Mouse (Mus musculus): ENCODE results near the gene Prkcb. TPM values are rescaled to one million over a fixed set of nuclear protein-coding genes. Genes with fewer than 3 reads are reported as not detected.

Gene Prkcb
- polyA plus RNA-seq, 1 experiment: 74.2 TPM

DNA sequence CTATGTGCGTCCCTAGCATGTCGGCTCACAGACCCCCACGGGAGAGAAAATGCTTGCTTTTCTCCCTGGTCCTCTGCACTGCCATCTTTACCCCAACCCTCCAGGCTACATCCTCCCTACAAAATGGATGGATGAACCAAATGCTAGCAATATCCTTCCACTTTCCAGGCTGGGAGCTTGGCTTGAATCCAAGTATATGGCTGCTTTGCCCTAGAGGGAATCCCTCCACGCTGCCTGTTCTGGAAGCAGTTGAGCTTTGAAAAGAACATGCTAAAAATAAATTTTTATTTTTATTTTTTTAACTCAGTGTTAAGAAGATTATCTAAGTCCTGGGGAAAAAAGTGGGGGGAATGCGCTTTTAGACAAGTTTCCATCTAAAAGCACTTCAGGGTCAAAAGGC lies 339.5 kb downstream of the Prkcb start:
- DNase-seq (ENCODE audit: low read depth): peak; percentile 49
- TF ChIP-seq CTCF (IDR thresholded peaks at IDR 0.05; ENCODE audit: borderline replicate concordance, extremely low read depth, insufficient read depth, insufficient read length): no peak
- no peak for TF ChIP-seq POLR2A (IDR thresholded peaks at IDR 0.05; ENCODE audit: borderline replicate concordance, extremely low read depth, insufficient read depth, insufficient read length, poor library complexity, severe bottlenecking)

GRCm38 (mm10) chr7:122630386-122630785 lies 341.8 kb downstream of the Prkcb start:
- no peak for DNase-seq (ENCODE audit: low read depth)
- no peak for TF ChIP-seq CTCF (IDR thresholded peaks at IDR 0.05; ENCODE audit: borderline replicate concordance, extremely low read depth, insufficient read depth, insufficient read length)
- no peak for TF ChIP-seq POLR2A (IDR thresholded peaks at IDR 0.05; ENCODE audit: borderline replicate concordance, extremely low read depth, insufficient read depth, insufficient read length, poor library complexity, severe bottlenecking)

DNA sequence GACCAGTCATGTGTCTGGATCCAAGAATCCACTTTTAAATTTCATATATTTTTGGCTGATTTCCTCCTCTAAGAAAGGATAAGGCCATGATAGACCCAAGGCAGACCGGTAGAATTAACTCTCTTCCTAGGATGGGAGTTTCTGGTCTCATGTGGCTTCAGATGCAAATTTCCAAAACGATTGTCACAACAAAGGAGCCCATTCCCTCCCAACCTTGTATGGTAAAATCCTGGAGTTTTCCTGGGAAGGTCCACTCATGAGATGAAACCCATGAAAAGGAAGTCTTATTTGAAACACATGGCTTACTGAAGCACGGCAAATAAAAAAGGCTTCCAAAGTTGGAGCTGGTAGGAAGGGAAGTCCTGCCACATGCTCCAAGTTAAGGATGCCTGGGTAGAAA lies 342.6 kb downstream of the Prkcb start:
- DNase-seq (ENCODE audit: low read depth): no peak
- TF ChIP-seq POLR2A (IDR thresholded peaks at IDR 0.05; ENCODE audit: borderline replicate concordance, extremely low read depth, insufficient read depth, insufficient read length, poor library complexity, severe bottlenecking) (no peak), CTCF (IDR thresholded peaks at IDR 0.05; ENCODE audit: borderline replicate concordance, extremely low read depth, insufficient read depth, insufficient read length) (no peak)

- DNase-seq (ENCODE audit: low read depth): no peak
- TF ChIP-seq POLR2A (IDR thresholded peaks at IDR 0.05; ENCODE audit: borderline replicate concordance, extremely low read depth, insufficient read depth, insufficient read length, poor library complexity, severe bottlenecking) (no peak), CTCF (IDR thresholded peaks at IDR 0.05; ENCODE audit: borderline replicate concordance, extremely low read depth, insufficient read depth, insufficient read length) (no peak)
Measured at GRCm38 (mm10) chr7:122632946-122633345, 344.4 kb downstream of the Prkcb start.

DNA sequence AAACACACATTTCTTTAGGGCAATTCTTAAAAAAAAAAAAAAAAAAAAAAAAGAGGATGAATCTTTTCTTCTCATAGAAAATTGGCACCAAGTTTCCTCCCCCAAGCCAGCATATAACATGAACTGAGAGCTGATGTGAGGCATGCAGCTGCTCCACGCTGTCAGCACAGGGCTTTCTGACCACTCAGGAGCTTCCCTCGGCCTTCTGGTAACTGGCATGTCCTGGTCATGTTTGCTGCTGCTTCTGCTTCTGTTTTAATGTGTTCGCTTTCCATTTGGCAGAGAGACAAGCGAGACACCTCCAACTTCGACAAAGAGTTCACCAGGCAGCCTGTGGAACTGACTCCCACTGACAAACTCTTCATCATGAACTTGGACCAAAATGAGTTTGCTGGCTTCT lies 344.9 kb downstream of the Prkcb start:
- no peak for DNase-seq (ENCODE audit: low read depth)
- TF ChIP-seq POLR2A (IDR thresholded peaks at IDR 0.05; ENCODE audit: borderline replicate concordance, extremely low read depth, insufficient read depth, insufficient read length, poor library complexity, severe bottlenecking) (no peak), CTCF (IDR thresholded peaks at IDR 0.05; ENCODE audit: borderline replicate concordance, extremely low read depth, insufficient read depth, insufficient read length) (no peak)

DNA sequence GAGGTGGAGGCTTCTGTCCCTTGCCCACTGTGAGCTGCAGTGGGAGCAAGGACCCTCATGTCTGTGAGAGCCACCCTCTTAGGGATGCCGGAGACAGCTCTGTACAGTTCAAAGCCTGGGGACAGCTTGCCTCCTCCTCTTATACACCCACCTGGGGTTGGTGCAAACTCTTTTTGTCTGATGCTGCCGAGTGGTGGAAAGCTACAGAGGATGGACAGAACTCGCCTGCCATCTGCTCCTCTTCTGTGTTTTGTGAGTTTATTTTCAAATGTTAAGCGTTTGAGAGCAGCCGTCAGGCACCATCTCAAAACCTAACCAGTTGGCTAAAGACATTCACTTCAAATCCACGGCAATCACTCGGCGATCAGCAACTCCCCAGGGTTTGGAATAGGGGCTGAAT lies 355.1 kb downstream of the Prkcb start:
- TF ChIP-seq CTCF (IDR thresholded peaks at IDR 0.05; ENCODE audit: borderline replicate concordance, extremely low read depth, insufficient read depth, insufficient read length) (no peak), POLR2A (IDR thresholded peaks at IDR 0.05; ENCODE audit: borderline replicate concordance, extremely low read depth, insufficient read depth, insufficient read length, poor library complexity, severe bottlenecking) (no peak)
- no peak for DNase-seq (ENCODE audit: low read depth)

GRCm38 (mm10) chr7:122649306-122649705 lies 360.8 kb downstream of the Prkcb start:
- no peak for DNase-seq (ENCODE audit: low read depth)
- no peak for TF ChIP-seq CTCF (IDR thresholded peaks at IDR 0.05; ENCODE audit: borderline replicate concordance, extremely low read depth, insufficient read depth, insufficient read length)
- no peak for TF ChIP-seq POLR2A (IDR thresholded peaks at IDR 0.05; ENCODE audit: borderline replicate concordance, extremely low read depth, insufficient read depth, insufficient read length, poor library complexity, severe bottlenecking)

GRCm38 (mm10) chr7:122652523-122652922 lies 364.0 kb downstream of the Prkcb start:
- no peak for DNase-seq (ENCODE audit: low read depth)
- no peak for TF ChIP-seq POLR2A (IDR thresholded peaks at IDR 0.05; ENCODE audit: borderline replicate concordance, extremely low read depth, insufficient read depth, insufficient read length, poor library complexity, severe bottlenecking)
- TF ChIP-seq CTCF (IDR thresholded peaks at IDR 0.05; ENCODE audit: borderline replicate concordance, extremely low read depth, insufficient read depth, insufficient read length): no peak

- DNase-seq (ENCODE audit: low read depth): no peak
- TF ChIP-seq POLR2A (IDR thresholded peaks at IDR 0.05; ENCODE audit: borderline replicate concordance, extremely low read depth, insufficient read depth, insufficient read length, poor library complexity, severe bottlenecking): no peak
- no peak for TF ChIP-seq CTCF (IDR thresholded peaks at IDR 0.05; ENCODE audit: borderline replicate concordance, extremely low read depth, insufficient read depth, insufficient read length)
Measured at GRCm38 (mm10) chr7:122656671-122657070, 368.1 kb downstream of the Prkcb start.

DNA sequence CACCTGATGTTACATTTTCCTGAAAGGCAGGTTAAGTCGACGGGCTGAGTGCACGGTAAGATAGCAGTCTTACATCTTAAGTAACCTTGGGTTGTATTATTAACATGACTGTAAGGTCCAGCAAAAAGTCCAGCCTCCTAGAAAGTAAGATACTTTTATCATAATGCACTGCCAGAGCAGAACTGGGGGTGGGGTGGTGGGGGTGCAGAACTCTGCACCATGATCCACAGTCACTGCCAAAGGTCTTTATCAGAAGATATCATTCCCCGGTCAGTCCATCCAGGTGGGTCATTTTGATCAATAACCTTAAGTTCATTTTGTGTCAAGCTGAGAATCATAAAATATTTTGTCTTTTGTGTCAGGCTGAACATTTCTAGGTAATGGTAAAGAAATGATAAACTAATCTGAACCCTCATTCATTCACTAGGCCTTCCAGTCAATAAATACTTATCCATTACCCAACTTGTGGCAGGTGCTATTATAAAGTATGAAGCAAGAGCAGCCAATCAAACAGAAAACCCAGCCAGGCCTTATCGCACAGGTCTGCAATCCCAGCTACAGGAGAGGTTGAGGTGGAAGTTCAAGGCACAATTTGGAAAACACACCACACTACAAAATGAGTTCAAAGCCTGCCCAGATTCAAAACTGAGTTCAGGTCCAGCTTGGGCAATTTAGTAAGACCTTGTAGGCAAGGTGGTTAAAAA lies 369.0 kb downstream of the Prkcb start:
- no peak for TF ChIP-seq POLR2A (IDR thresholded peaks at IDR 0.05; ENCODE audit: borderline replicate concordance, extremely low read depth, insufficient read depth, insufficient read length, poor library complexity, severe bottlenecking)
- DNase-seq (ENCODE audit: low read depth): no peak

- DNase-seq (ENCODE audit: low read depth): no peak
- TF ChIP-seq POLR2A (IDR thresholded peaks at IDR 0.05; ENCODE audit: borderline replicate concordance, extremely low read depth, insufficient read depth, insufficient read length, poor library complexity, severe bottlenecking) (no peak), CTCF (IDR thresholded peaks at IDR 0.05; ENCODE audit: borderline replicate concordance, extremely low read depth, insufficient read depth, insufficient read length) (no peak)
Measured at GRCm38 (mm10) chr7:122665311-122666049, 376.9 kb downstream of the Prkcb start.

DNA sequence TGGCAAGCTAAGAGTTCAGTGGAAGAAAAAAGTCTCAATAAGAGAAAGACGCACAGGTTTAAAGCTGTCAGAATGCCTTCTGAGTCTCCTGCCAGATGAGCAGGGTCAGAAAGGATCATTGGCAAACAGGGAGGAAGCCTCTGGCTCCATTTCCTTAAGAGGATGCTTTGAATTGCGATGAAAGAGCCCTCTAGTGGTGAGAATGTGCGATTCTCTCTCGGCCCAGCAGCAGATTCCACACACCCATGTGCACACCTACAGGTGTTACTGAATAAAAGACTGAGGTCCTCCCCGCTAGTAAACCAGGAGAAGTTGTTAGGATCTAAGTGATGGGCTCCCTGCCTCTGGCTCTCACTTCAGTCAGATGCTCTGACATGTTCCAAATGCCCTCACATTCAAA lies 379.4 kb downstream of the Prkcb start:
- DNase-seq (ENCODE audit: low read depth): peak; percentile 71
- peak; percentile 73 for TF ChIP-seq CTCF (IDR thresholded peaks at IDR 0.05; ENCODE audit: borderline replicate concordance, extremely low read depth, insufficient read depth, insufficient read length)
- no peak for TF ChIP-seq POLR2A (IDR thresholded peaks at IDR 0.05; ENCODE audit: borderline replicate concordance, extremely low read depth, insufficient read depth, insufficient read length, poor library complexity, severe bottlenecking)
